Mouse (Mus musculus) limb, embryonic 15.5 days (tissue): ENCODE results near the gene Afg3l1. TPM values are rescaled to one million over a fixed set of nuclear protein-coding genes. Genes with fewer than 3 reads are reported as not detected.
"Not testable (repeated sequence)": the region's sequence is repeated elsewhere in the genome, so short reads cannot be mapped to it uniquely, and the experiment has no call there.

Experiments
- ATAC-seq: fragments of 200-750 bp; cut with Nextera tagmentation; 2 replicates; pipeline ENCODE4 v1.8.0; 2017; ENCODE audit warnings: low read depth, moderate TSS enrichment; ENCODE audit not compliant: insufficient number of reproducible peaks, low FRiP score, low TSS enrichment
- H3K27ac ChIP-seq: fragments of 300-500 bp; sonication (generic); 2 replicates; pipeline ENCODE4 v1.5.1; 2015; ENCODE audit warnings: moderate library complexity, mild to moderate bottlenecking, inconsistent platforms
- H3K27me3 ChIP-seq: fragments of 300-500 bp; sonication (generic); 2 replicates; pipeline ENCODE4 v1.6.1; 2015; ENCODE audit warnings: inconsistent platforms
- H3K36me3 ChIP-seq: fragments of 300-500 bp; sonication (generic); 2 replicates; pipeline ENCODE4 v1.6.1; 2015; ENCODE audit warnings: inconsistent platforms
- H3K4me1 ChIP-seq: fragments of 300-500 bp; sonication (generic); 2 replicates; pipeline ENCODE4 v1.6.1; 2015; ENCODE audit warnings: inconsistent platforms
- H3K4me2 ChIP-seq: fragments of 300-500 bp; sonication (generic); 2 replicates; pipeline ENCODE4 v1.6.1; 2015; ENCODE audit warnings: mild to moderate bottlenecking, inconsistent platforms
- H3K4me3 ChIP-seq: fragments of 300-500 bp; sonication (generic); 2 replicates; pipeline ENCODE4 v1.5.1; 2015; ENCODE audit warnings: mild to moderate bottlenecking, inconsistent platforms
- H3K9ac ChIP-seq: fragments of 300-500 bp; sonication (generic); 2 replicates; pipeline ENCODE4 v1.6.1; 2015; ENCODE audit warnings: inconsistent platforms
- H3K9me3 ChIP-seq: fragments of 300-500 bp; sonication (generic); 2 replicates; pipeline ENCODE4 v1.6.1; 2016; ENCODE audit warnings: inconsistent platforms
- WGBS: fragments of 180-500 bp; shearing (Covaris S2); methylation state at CpG from one replicate; pipeline ENCODE4 v1.1.7; 2015; 5-methylcytosine and 5-hydroxymethylcytosine counted together
- polyA plus RNA-seq: library from polyadenylated mRNA; unstranded; fragments of >200 nt; fragmentation: Nextera tagmentation; extraction: Ambion mirVana; gene quantifications from 2 replicates; pipeline ENCODE4 v1.2.1, GENCODE M21; 2015

Afg3l1 gene
- polyA plus RNA-seq = 43.0 and 46.0 TPM in 2 replicates

DNA sequence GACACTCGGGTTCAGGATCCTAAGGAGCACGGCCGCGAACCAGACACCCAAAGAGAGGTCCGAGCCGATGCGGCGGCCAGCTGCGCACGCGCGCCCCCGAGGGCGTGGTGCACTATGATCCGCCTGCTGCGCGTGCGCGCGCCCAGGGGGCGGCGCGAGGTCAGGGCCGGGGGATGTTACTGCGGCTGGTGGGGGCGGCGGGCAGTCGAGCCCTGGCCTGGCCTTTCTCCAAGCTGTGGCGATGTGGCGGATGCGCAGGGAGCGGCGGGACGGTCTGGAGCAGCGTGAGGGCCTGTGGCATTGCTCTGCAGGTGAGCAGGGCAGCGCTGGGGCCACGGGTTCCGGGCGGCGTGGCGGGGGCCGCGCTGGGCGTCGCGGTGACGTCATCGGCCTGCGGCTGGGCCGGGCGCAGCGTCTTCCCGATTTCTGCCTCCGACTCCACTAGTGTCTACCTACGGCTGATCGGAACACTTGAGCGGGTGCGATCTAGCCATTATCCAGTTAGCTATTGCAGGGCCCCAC, at the start of gene Afg3l1:
TSS of gene Afg3l1 (plus strand) at position 167 of the 522 bp plus-strand sequence.
- ATAC-seq = peak; percentile 92
- no peaks in the 10 kb centered on the region for H3K9me3 ChIP-seq
- H3K27me3 ChIP-seq = no peaks in the 10 kb centered on the region
- peak within 1 kb of the TSS; percentile 77 for H3K4me2 ChIP-seq
- H3K4me1 ChIP-seq = peaks cover 15% of the 10 kb centered on the region
- peak within 1 kb of the TSS; percentile 60 for H3K9ac ChIP-seq
- H3K36me3 ChIP-seq = peaks cover 23% of the 10 kb centered on the region
- under 1% methylated on average over 56 of the region's 58 CpGs for WGBS
- peak within 1 kb of the TSS; percentile 93 for H3K27ac ChIP-seq
- H3K4me3 ChIP-seq = peak within 1 kb of the TSS; percentile 85

DNA sequence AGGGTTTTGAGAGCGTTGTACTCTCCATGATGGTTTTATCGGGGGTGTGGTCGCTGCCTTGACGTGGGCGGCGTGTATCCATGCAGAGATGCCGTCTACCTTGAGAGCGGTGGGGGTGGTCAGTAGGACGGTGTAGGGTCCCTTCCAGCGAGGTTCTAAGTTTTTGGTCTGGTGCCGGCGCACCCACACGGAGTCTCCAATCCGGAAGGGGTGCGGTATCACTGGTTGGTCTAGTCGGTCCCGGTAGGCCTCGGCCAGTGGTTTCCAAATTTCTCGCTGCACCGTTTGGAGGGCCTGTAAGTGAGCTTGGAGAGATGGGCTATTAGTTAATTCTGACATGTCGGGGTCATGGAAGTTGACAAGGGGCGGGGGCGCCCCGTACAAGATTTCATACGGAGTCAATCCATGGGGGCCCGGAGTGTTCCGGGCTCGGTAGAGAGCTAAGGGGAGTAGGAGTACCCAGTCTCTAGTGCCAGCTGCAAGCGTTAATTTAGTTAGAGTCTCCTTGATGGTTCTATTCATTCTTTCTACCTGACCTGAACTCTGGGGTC, 49.3 kb upstream of the Afg3l1 start:
- no peak overlapping the region for H3K4me3 ChIP-seq
- H3K4me2 ChIP-seq = no peak overlapping the region
- H3K9ac ChIP-seq = no peak overlapping the region
- no peaks in the 10 kb centered on the region for H3K4me1 ChIP-seq
- no peaks in the 10 kb centered on the region for H3K36me3 ChIP-seq
- peaks cover 32% of the 10 kb centered on the region for H3K9me3 ChIP-seq
- WGBS = 97% methylated on average over 29 of the region's 29 CpGs
- H3K27ac ChIP-seq = no peak overlapping the region
- H3K27me3 ChIP-seq = no peaks in the 10 kb centered on the region
- ATAC-seq = no peak

DNA sequence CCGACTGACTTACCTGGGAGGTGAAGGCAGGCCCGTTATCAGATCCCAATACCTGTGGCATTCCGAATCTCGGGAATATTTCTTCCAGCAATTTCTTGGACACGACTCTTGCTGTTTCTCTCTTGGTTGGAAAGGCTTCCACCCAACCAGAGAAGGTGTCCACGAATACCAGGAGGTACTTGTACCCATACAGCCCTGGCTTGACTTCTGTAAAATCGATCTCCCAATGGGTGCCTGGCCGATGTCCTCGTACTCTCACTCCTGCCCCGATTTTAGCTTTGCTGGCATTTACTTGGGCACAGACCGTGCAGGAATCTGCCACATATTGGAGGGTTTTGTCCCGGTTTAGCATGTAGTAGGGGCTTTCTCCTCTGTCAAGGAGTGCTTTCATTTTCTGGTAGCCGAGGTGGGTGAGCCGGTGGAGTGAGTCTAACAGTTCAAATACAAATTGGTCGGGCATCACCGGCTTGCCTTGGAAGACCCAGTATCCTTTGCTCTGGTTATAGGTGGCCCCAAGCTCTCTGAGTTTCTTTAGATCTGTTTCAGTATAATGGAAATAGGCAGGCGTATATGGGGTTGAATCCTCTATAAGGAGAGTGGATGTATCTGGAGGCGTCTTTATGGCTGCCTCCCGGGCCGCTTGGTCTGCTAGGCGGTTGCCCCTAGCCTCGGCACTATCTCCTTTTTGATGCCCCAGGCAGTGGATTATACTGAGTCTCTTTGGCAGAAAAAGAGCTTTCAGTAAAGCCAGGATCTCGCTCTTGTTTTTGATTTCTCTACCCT, 48.6 kb upstream of the Afg3l1 start:
- WGBS = 94% methylated on average over 23 of the region's 23 CpGs
- Histone ChIP-seq H3K4me3 (no peak overlapping the region), H3K36me3 (no peaks in the 10 kb centered on the region), H3K4me2 (no peak overlapping the region), H3K27me3 (no peaks in the 10 kb centered on the region), H3K9me3 (peaks cover 32% of the 10 kb centered on the region), H3K27ac (no peak overlapping the region), H3K4me1 (no peaks in the 10 kb centered on the region), H3K9ac (no peak overlapping the region)
- ATAC-seq = no peak

DNA sequence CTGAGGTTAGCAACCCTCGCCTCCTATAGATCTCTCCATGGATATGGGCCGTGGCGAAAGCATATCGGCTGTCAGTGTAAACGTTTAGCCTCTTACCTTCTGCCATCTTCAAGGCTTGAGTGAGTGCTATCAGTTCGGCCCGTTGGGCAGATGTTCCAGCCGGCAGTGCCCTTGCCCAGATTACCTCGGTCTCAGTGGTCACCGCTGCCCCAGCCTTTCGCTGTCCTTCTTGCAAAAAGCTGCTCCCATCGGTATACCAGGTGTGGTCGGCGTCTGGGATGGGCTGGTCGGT, 48.0 kb upstream of the Afg3l1 start:
- not testable (repeated sequence) for H3K27ac ChIP-seq, H3K9ac ChIP-seq, H3K4me3 ChIP-seq, H3K4me1 ChIP-seq, ATAC-seq, H3K27me3 ChIP-seq, H3K4me2 ChIP-seq, H3K36me3 ChIP-seq
- 97% methylated on average over 15 of the region's 15 CpGs for WGBS
- H3K9me3 ChIP-seq = peaks cover 32% of the 10 kb centered on the region

DNA sequence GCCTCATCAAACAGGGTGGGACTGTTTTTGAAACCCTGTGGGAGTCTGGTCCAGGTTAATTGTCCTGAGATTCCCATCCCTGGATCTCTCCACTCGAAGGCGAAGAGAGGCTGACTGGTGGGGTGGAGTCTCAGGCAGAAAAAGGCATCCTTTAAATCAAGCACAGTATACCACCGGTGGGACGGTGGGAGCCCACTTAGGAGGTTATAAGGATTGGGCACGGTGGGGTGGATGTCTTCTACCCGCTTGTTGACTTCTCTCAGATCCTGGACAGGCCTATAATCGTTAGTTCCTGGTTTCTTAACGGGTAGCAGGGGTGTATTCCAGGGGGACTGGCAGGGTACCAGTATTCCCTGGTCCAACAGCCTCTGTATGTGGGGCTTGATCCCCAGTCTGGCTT, 46.8 kb upstream of the Afg3l1 start:
- H3K27ac ChIP-seq, H3K4me3 ChIP-seq, ATAC-seq, H3K4me2 ChIP-seq, H3K27me3 ChIP-seq, H3K9ac ChIP-seq, H3K36me3 ChIP-seq, H3K4me1 ChIP-seq: not testable (repeated sequence)
- WGBS = 86% methylated on average over 8 of the region's 8 CpGs
- H3K9me3 ChIP-seq = peaks cover 32% of the 10 kb centered on the region

DNA sequence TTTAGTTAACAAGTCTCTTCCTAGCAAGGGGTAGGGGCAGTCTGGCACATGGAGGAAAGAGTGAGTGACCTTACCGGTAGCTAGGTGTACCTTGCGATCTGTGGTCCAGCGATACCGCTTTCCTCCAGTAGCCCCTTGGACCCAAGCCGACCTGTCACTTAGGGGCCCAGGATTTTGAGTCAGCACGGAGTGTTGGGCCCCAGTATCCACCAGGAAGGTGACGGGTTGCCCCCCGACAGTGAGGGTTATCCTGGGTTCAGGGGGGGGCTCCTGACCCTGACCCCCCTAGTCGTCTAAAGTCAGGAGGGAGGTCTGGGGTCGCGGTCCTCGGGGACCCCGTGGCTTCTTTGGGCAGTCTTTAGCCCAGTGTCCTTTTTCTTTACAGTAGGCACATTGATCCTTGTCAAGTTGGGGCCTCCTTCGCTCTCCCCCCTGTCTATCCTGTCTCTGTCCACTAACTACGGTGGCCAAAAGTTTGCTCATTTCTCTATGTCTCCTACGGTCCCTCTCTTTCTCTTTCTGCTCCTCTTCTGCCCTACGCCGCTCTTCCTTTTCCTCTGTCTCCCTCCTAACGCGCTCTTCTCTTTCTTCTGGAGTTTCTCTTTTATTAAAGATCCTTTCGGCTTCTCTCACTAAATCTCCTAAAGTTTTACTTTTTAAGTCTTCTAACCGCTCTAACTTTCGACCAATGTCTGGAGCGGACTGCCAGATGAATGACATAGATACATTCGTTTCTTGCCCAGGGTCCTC, 45.9 kb upstream of the Afg3l1 start:
- no peak for ATAC-seq
- WGBS = 94% methylated on average over 25 of the region's 25 CpGs
- Histone ChIP-seq H3K9me3 (peaks cover 32% of the 10 kb centered on the region), H3K4me1 (no peaks in the 10 kb centered on the region), H3K27ac (no peak overlapping the region), H3K9ac (no peak overlapping the region), H3K4me2 (no peak overlapping the region), H3K4me3 (no peak overlapping the region), H3K36me3 (no peaks in the 10 kb centered on the region), H3K27me3 (no peaks in the 10 kb centered on the region)

DNA sequence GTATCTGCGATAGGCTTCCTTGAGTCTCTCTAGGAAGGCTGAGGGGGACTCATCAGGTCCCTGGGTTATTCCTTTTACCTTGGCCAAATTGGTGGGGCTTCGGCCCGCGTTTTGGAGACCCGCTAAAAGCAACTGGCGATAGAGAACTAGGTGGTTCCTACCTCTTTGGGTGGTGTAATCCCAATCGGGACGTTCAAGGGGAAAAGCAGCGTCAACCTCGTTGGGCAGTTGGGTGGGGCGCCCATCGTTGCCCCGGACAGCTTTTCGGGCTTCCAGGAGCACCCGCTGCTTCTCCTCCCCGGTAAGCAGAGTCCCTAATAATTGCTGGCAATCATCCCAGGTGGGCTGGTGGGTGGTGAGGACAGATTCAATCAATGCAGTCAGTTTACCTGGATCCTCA, 45.3 kb upstream of the Afg3l1 start:
- Histone ChIP-seq H3K27ac (no peak overlapping the region), H3K9me3 (peaks cover 27% of the 10 kb centered on the region), H3K4me3 (no peak overlapping the region), H3K4me2 (no peak overlapping the region), H3K27me3 (no peaks in the 10 kb centered on the region), H3K9ac (no peak overlapping the region), H3K4me1 (no peaks in the 10 kb centered on the region), H3K36me3 (no peaks in the 10 kb centered on the region)
- 96% methylated on average over 16 of the region's 16 CpGs for WGBS
- ATAC-seq = no peak

DNA sequence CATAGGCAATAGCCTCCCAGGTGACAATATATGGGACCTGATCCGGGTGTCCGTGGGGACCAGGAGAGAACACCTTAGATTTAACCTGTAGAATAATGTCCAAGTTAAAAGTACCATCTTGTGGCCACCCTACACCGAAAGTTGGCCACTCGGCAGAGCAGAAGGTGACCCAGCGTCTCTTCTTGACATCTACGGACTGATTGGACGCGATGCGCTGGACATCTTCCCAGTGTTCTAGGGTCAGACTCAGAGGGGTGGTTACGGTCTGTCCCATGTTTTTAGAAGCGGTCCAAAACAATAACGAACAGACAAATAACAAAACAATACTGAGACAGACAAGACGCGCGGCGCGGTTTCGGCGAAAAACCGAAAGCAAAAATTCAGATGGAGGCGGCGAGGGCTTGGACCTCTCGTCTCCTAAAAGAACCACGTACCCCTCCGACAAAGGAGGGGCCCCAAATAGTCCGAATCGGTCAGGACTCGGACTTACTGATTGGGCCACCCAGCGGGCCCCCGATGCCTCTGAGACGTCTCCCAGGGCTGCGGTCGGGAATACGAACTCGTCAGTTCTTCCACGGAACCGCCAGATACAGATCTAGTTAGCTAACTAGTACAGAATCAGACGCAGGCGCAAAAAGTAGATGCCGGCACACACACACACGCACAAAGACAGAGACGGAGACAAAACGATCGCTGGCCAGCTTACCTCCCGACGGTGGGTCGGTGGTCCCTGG, 44.3 kb upstream of the Afg3l1 start:
- peaks cover 16% of the 10 kb centered on the region for H3K9me3 ChIP-seq
- H3K36me3 ChIP-seq, H3K4me1 ChIP-seq, H3K27me3 ChIP-seq, H3K9ac ChIP-seq, ATAC-seq, H3K4me3 ChIP-seq, H3K27ac ChIP-seq, H3K4me2 ChIP-seq: not testable (repeated sequence)
- 97% methylated on average over 47 of the region's 47 CpGs for WGBS

DNA sequence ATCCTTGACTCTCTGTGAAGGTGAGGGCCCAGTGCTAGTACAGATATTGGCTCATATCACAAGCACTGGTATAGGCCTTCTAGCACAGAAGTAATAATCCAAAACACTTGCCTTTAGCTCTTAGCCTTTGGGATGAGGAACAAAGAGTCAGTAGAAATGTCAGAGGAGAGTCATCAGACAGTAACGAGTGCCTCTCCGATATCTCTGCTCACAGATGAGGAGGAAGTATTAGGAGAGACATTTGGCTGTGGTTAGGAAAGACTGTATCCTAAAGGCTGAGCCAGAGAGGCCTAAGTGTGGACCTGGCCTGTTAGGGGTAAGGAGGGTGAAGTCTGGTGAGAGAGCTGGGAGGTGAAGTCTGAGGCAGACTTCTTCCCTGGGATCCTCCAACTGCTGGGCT, 35.9 kb upstream of the Afg3l1 start:
- ATAC-seq = no peak
- no peak overlapping the region for H3K4me3 ChIP-seq
- no peaks in the 10 kb centered on the region for H3K27me3 ChIP-seq
- H3K9me3 ChIP-seq = no peaks in the 10 kb centered on the region
- no peak overlapping the region for H3K4me2 ChIP-seq
- no peak overlapping the region for H3K27ac ChIP-seq
- H3K36me3 ChIP-seq = no peaks in the 10 kb centered on the region
- peaks cover 12% of the 10 kb centered on the region for H3K4me1 ChIP-seq
- H3K9ac ChIP-seq = no peak overlapping the region
- WGBS = 90% methylated on average over 2 of the region's 2 CpGs

DNA sequence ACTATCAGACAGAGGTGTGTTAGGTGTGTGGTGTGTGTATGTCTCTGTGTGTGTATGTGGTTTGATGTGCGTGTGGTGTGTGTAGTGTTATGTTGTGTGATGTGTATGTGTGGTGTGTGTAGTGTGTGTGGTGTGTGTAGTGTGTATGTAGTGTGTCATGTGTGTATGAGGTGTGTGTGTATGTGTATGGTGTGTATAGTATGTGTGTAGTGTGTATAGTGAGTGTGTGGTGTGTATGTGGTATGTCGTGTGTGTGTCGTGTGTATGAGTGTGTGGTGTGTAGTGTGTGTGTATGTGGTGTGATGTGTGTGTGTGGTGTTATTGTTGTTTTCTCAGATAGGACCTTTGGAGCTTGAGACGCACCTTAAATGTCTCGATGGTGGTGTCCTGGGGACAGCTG, 35.4 kb upstream of the Afg3l1 start:
- 86% methylated on average over 5 of the region's 5 CpGs for WGBS
- no peaks in the 10 kb centered on the region for H3K9me3 ChIP-seq
- H3K9ac ChIP-seq = no peak overlapping the region
- no peak overlapping the region for H3K27ac ChIP-seq
- peaks cover 12% of the 10 kb centered on the region for H3K4me1 ChIP-seq
- peak overlapping the region; percentile 31; the same call in 1 of the 2 replicates for H3K4me2 ChIP-seq
- ATAC-seq = no peak
- no peaks in the 10 kb centered on the region for H3K27me3 ChIP-seq
- H3K36me3 ChIP-seq = no peaks in the 10 kb centered on the region
- peak overlapping the region; percentile 69 for H3K4me3 ChIP-seq

DNA sequence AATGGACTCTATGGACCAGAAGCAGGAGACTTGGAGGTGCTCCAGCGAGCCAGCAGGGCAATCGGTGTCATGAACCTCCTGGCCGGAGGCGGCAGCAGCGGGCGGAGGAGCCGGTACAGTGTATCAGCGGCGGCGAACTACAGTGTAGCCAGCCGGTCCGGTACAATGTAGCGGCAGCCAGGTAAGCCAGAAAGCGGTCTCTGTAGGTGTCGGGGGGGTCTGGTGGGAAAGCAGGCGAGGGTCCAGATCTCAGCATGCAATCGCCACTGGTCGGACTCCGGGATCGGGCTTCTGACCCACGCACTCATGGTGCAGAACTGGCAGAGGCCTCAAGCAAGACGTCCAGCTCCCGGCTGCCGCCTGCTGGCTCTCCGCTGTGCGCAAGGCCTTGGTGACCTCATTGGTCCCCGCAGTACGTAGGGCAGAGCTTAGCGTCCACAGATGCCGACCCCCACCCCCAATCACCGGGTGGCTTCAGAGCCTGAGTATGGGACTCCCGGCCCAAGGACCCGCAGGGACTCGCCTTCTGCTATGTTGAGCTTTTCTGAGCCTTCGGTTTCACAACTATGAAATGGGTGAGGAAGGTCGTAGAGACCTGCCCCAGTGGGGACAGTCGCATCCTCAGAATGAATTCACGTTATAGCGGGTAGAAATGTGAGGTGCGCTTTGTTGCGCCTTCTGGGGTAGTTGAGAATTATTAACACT, 34.7 kb upstream of the Afg3l1 start:
- H3K4me3 ChIP-seq = peak overlapping the region; percentile 69
- peak overlapping the region; percentile 72 for H3K4me2 ChIP-seq
- no peaks in the 10 kb centered on the region for H3K9me3 ChIP-seq
- 1% methylated on average over 41 of the region's 41 CpGs for WGBS
- H3K36me3 ChIP-seq = no peaks in the 10 kb centered on the region
- peak overlapping the region; percentile 84 for H3K9ac ChIP-seq
- peak overlapping the region; percentile 83 for H3K27ac ChIP-seq
- no peaks in the 10 kb centered on the region for H3K27me3 ChIP-seq
- H3K4me1 ChIP-seq = peaks cover 12% of the 10 kb centered on the region
- peak; percentile 91 for ATAC-seq
